In genomic region chr2:45975157-45975556, GRCm38 (mm10) we compare ENCODE assay signal across 18 mouse cellular contexts.
"Had no signal": no experiment of that assay in that cellular context is flagged by ENCODE, and none has a peak within 500 bp of the region (broad histone marks: within the 10 kb centered on the region; RNA-seq: fewer than 3 reads in every experiment).

No protein-coding gene starts in this region.

- H3K4me1 ChIP-seq: limb, embryonic 12.5 days; limb, embryonic 15.5 days; lung, embryonic 15.5 days; midbrain, embryonic 12.5 days; midbrain, embryonic 15.5 days; neural tube, embryonic 12.5 days; neural tube, embryonic 15.5 days; stomach, embryonic 15.5 days had no signal

- ATAC-seq: liver, postnatal 0 days; midbrain, embryonic 15.5 days had no signal

- H3K9me3 ChIP-seq: limb, embryonic 12.5 days; limb, embryonic 15.5 days; lung, embryonic 15.5 days; midbrain, embryonic 12.5 days; midbrain, embryonic 15.5 days; neural tube, embryonic 12.5 days; neural tube, embryonic 15.5 days; stomach, embryonic 15.5 days had no signal

- H3K27me3 ChIP-seq: limb, embryonic 12.5 days; limb, embryonic 15.5 days; lung, embryonic 15.5 days; midbrain, embryonic 12.5 days; midbrain, embryonic 15.5 days; neural tube, embryonic 12.5 days; neural tube, embryonic 15.5 days; stomach, embryonic 15.5 days had no signal

- DNase-seq: kidney, postnatal 25 days; layer of hippocampus, postnatal 36 days; left cerebral cortex, postnatal 4 days; liver, postnatal 0 days; lung, postnatal 10 days; lung, postnatal 36 days; right cerebral cortex, adult 18-20 months; right cerebral cortex, postnatal 14 days; right cerebral cortex, postnatal 4 days; thymus, postnatal 36 days had no signal

- H3K36me3 ChIP-seq: limb, embryonic 12.5 days; limb, embryonic 15.5 days; lung, embryonic 15.5 days; midbrain, embryonic 12.5 days; midbrain, embryonic 15.5 days; neural tube, embryonic 12.5 days; neural tube, embryonic 15.5 days; stomach, embryonic 15.5 days had no signal

- H3K4me3 ChIP-seq: limb, embryonic 12.5 days; limb, embryonic 15.5 days; lung, embryonic 15.5 days; midbrain, embryonic 12.5 days; midbrain, embryonic 15.5 days; neural tube, embryonic 12.5 days; neural tube, embryonic 15.5 days; stomach, embryonic 15.5 days had no signal
